Mouse (Mus musculus) kidney, postnatal 0 days (tissue): Measurements from ENCODE around the gene Arid3a. TPM values are rescaled to one million over a fixed set of nuclear protein-coding genes. Genes with fewer than 3 reads are reported as not detected.
A peak's percentile ranks its signal among the peaks of the same experiment; 100 is the strongest.

Experiments
- ATAC-seq: fragments of 200-750 bp; cut with Nextera tagmentation; replicated peaks from 2 replicates; pipeline ENCODE4 v1.8.0; 2017; ENCODE audit warnings: low read depth, moderate number of reproducible peaks, moderate TSS enrichment, moderate library complexity; ENCODE audit not compliant: low FRiP score
- DNase-seq: peaks from one replicate; pipeline ENCODE4 v3.0.0-alpha.2; 2016; ENCODE audit warnings: low spot score
- H3K27ac ChIP-seq: fragments of 300-500 bp; sonication (generic); 2 replicates; pipeline ENCODE4 v1.5.1; 2014; ENCODE audit warnings: mild to moderate bottlenecking
- H3K27me3 ChIP-seq: fragments of 300-500 bp; sonication (generic); 2 replicates; pipeline ENCODE4 v1.6.1; 2014; ENCODE audit warnings: low read length, mixed read lengths; ENCODE audit not compliant: insufficient read depth
- H3K36me3 ChIP-seq: fragments of 300-500 bp; sonication (generic); 2 replicates; pipeline ENCODE4 v1.6.1; 2014; ENCODE audit warnings: low read length, mixed read lengths; ENCODE audit not compliant: insufficient read depth
- H3K4me1 ChIP-seq: fragments of 300-500 bp; sonication (generic); replicated peaks from 2 replicates; pipeline ENCODE4 v1.6.1; 2014; ENCODE audit warnings: antibody characterized with exemption, low read length, mixed read lengths; ENCODE audit not compliant: insufficient read depth
- H3K4me2 ChIP-seq: fragments of 300-500 bp; sonication (generic); 2 replicates; pipeline ENCODE4 v1.6.1; 2014; ENCODE audit warnings: mild to moderate bottlenecking, low read length, moderate library complexity, mixed read lengths
- H3K4me3 ChIP-seq: fragments of 300-500 bp; sonication (generic); replicated peaks from 2 replicates; pipeline ENCODE4 v1.5.1; 2014; ENCODE audit warnings: low read depth, low read length
- H3K9ac ChIP-seq: fragments of 300-500 bp; sonication (generic); 2 replicates; pipeline ENCODE4 v1.6.1; 2014; ENCODE audit warnings: low read depth, low read length
- H3K9me3 ChIP-seq: fragments of 300-500 bp; sonication (generic); replicated peaks from 2 replicates; pipeline ENCODE4 v1.6.1; 2016; ENCODE audit warnings: low read length, inconsistent platforms, mixed read lengths
- CTCF ChIP-seq: IDR thresholded peaks from 2 replicates; pipeline ENCODE4 v1.5.1; 2016; ENCODE audit warnings: antibody characterized with exemption, low read depth, mild to moderate bottlenecking, moderate library complexity
- WGBS: fragments of 180-500 bp; shearing (Covaris S2); extraction: QIAGEN DNeasy Blood & Tissue Kit; methylation state at CpG from one replicate; pipeline ENCODE4 v1.1.7; 2014; 5-methylcytosine and 5-hydroxymethylcytosine counted together
- polyA plus RNA-seq: library from polyadenylated mRNA; unstranded; fragments of >200 nt; fragmentation: Nextera tagmentation; extraction: Ambion mirVana; gene quantifications from 2 replicates; pipeline ENCODE4 v1.2.1, GENCODE M21; 2015

Gene Arid3a
- polyA plus RNA-seq, 1 experiment from 2014 or later: 4.1 TPM

DNA sequence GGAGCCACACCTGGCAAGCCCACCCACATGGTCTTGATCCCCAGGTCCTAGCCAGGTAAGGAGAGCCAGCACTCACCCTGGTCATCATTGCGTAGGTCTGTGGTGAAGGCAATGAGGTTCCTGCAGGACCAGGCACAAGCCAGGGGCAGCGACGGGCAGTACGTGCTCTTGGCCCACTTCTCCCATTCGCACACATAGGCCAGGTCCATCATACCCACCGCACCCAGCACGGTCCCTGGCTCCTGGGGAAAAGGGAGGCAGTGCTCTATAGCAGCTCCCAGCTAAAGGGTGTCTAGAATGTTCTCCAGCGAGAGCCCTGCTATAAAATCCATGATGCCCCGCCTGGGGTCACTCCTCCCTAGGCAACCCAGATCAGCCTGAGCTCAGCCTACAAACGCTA lies 19.4 kb upstream of the Arid3a start:
- no peak overlapping the region for H3K4me3 ChIP-seq
- H3K4me1 ChIP-seq: no peaks in the 10 kb centered on the region
- DNase-seq (no peak), ATAC-seq (no peak)
- 89% methylated on average over 10 of the region's 10 CpGs for WGBS
- H3K4me2 ChIP-seq: no peak overlapping the region
- TF ChIP-seq CTCF: no peak
- no peak overlapping the region for H3K9ac ChIP-seq
- no peaks in the 10 kb centered on the region for H3K9me3 ChIP-seq
- no peak overlapping the region for H3K27ac ChIP-seq
- H3K27me3 ChIP-seq: no peaks in the 10 kb centered on the region
- H3K36me3 ChIP-seq: peaks cover 47% of the 10 kb centered on the region

GRCm38 (mm10) chr10:79908167-79909091 lies 18.4 kb upstream of the Arid3a start, which contains the start of gene Med16:
Gene Med16, minus strand, starts transcription at chr10:79908923.
- Histone ChIP-seq H3K4me3 (peak within 1 kb of the TSS; percentile 58), H3K27ac (peak within 1 kb of the TSS; percentile 95), H3K4me1 (no peaks in the 10 kb centered on the region), H3K9me3 (no peaks in the 10 kb centered on the region), H3K4me2 (peak within 1 kb of the TSS; percentile 44), H3K36me3 (peaks cover 40% of the 10 kb centered on the region), H3K27me3 (no peaks in the 10 kb centered on the region), H3K9ac (peak within 1 kb of the TSS; percentile 83)
- 1% methylated on average over 52 of the region's 52 CpGs for WGBS
- DNase-seq (peak; percentile 100), ATAC-seq (peak; percentile 96)
- TF ChIP-seq CTCF: no peak

GRCm38 (mm10) chr10:79909092-79909922 lies 17.5 kb upstream of the Arid3a start:
- 0 out of 2 replicates have a peak overlapping the region, but pooled peaks have one; percentile 83 for H3K9ac ChIP-seq
- no peak for TF ChIP-seq CTCF
- H3K9me3 ChIP-seq: no peaks in the 10 kb centered on the region
- peak overlapping the region; percentile 44 for H3K4me2 ChIP-seq
- H3K4me1 ChIP-seq: no peaks in the 10 kb centered on the region
- ATAC-seq (no peak), DNase-seq (no peak)
- peaks cover 37% of the 10 kb centered on the region for H3K36me3 ChIP-seq
- WGBS: 22% methylated on average over 14 of the region's 14 CpGs
- H3K27me3 ChIP-seq: no peaks in the 10 kb centered on the region
- H3K4me3 ChIP-seq: peak overlapping the region; percentile 58; the same call in 1 of the 2 replicates
- H3K27ac ChIP-seq: peak overlapping the region; percentile 95

GRCm38 (mm10) chr10:79910556-79910955 lies 16.3 kb upstream of the Arid3a start, which contains the start of gene Gm26602:
Gene Gm26602, plus strand, starts transcription at chr10:79910856.
- H3K9me3 ChIP-seq: no peaks in the 10 kb centered on the region
- no peak within 1 kb of the TSS for H3K4me2 ChIP-seq
- H3K4me3 ChIP-seq: no peak within 1 kb of the TSS
- H3K4me1 ChIP-seq: peaks cover 4% of the 10 kb centered on the region
- WGBS: 92% methylated on average over 4 of the region's 4 CpGs
- H3K27ac ChIP-seq: peak within 1 kb of the TSS; percentile 95
- H3K9ac ChIP-seq: no peak within 1 kb of the TSS
- ATAC-seq (no peak), DNase-seq (no peak)
- TF ChIP-seq CTCF: no peak
- H3K36me3 ChIP-seq: peaks cover 28% of the 10 kb centered on the region
- H3K27me3 ChIP-seq: no peaks in the 10 kb centered on the region

- no peak for DNase-seq
- TF ChIP-seq CTCF: no peak
- H3K27ac ChIP-seq: no peak overlapping the region
- WGBS: 64% methylated on average over 20 of the region's 20 CpGs
- H3K9me3 ChIP-seq: no peaks in the 10 kb centered on the region
- H3K4me2 ChIP-seq: no peak overlapping the region
- no peaks in the 10 kb centered on the region for H3K27me3 ChIP-seq
- ATAC-seq: no peak
- peaks cover 9% of the 10 kb centered on the region for H3K4me1 ChIP-seq
- no peak overlapping the region for H3K4me3 ChIP-seq
- H3K36me3 ChIP-seq: peaks cover 15% of the 10 kb centered on the region
- H3K9ac ChIP-seq: no peak overlapping the region
These were observed 14.4 kb upstream of the Arid3a start for GRCm38 (mm10) chr10:79912412-79912811.
